19 mouse cellular contexts compared by ENCODE assay signal in genomic region chr5:113070017-113070416, GRCm38 (mm10). TPM values are rescaled to one million over a fixed set of nuclear protein-coding genes. Genes with fewer than 3 reads are reported as not detected.
A peak's percentile ranks its signal among the peaks of the same experiment; 100 is the strongest.
DNase-seq lines count a peak whose midpoint lies in the region.
"Had no signal": no experiment of that assay in that cellular context is flagged by ENCODE, and none has a peak within 500 bp of the region (broad histone marks: within the 10 kb centered on the region; RNA-seq: fewer than 3 reads in every experiment).

Gene Crybb2, minus strand, starts transcription at chr5:113070117.

- intact Hi-C loops in heart, postnatal 36 days (cut with DNase I) = no loop called here

- peak; percentile 84 for DNase-seq in heart, adult 11 months
- DNase-seq in heart, postnatal 36 days = no peak
- DNase-seq: adrenal gland, adult 2 months; adrenal gland, adult 8-10 months; adrenal gland, postnatal 10 days; adrenal gland, postnatal 14 days; adrenal gland, postnatal 25 days; adrenal gland, postnatal 36 days; B cell, adult 2 months; cerebellum, adult 11 months; cerebellum, adult 11-12 months; cerebellum, adult 18-20 months; cerebellum, adult 2 months had no signal

RNA-seq across cellular contexts. Expression of gene Crybb2, which starts in this region (rescaled TPM):
- total RNA-seq in heart, postnatal 36 days (2021) = not detected
- total RNA-seq: adrenal gland, adult 18-20 months; adrenal gland, adult 2 months; adrenal gland, adult 8-10 months; adrenal gland, postnatal 10 days; adrenal gland, postnatal 14 days; adrenal gland, postnatal 25 days; adrenal gland, postnatal 36 days; adrenal gland, postnatal 4 days; CH12.LX; ES-E14; G1E; MEL had no signal
